Mouse (Mus musculus): Measurements from ENCODE around the gene Gm49342. TPM values are rescaled to one million over a fixed set of nuclear protein-coding genes. Genes with fewer than 3 reads are reported as not detected.
"Not testable (repeated sequence)": the region's sequence is repeated elsewhere in the genome, so short reads cannot be mapped to it uniquely, and the experiment has no call there.

Gene Gm49342
- polyA plus RNA-seq, 1 experiment from 2014 or later = not detected

- H3K4me3 ChIP-seq (ENCODE audit: low read depth, low read length) = peak overlapping the region; percentile 98
- H3K27ac ChIP-seq (replicated peaks; ENCODE audit: low read depth, low read length) = no peak overlapping the region
- 18% methylated on average over 10 of the region's 10 CpGs for WGBS
- no peak for DNase-seq (ENCODE audit: low spot score)
- H3K4me1 ChIP-seq (ENCODE audit: control insufficient read depth, insufficient read depth, low read length) = 0 out of 2 replicates have a peak, but pooled peaks cover 3% of the 10 kb centered on the region
- no peak for ATAC-seq (ENCODE audit: insufficient number of reproducible peaks, low FRiP score, low TSS enrichment, low read depth)
- H3K27me3 ChIP-seq (ENCODE audit: control insufficient read depth, insufficient read depth, low read length) = no peaks in the 10 kb centered on the region
- H3K4me2 ChIP-seq (ENCODE audit: low read depth, severe bottlenecking) = peak overlapping the region; percentile 76
- H3K9me3 ChIP-seq (ENCODE audit: control insufficient read depth, low read length) = no peaks in the 10 kb centered on the region
- peak overlapping the region; percentile 93 for H3K9ac ChIP-seq (ENCODE audit: low read length)
- H3K36me3 ChIP-seq (ENCODE audit: control insufficient read depth, insufficient read depth, low read length) = peaks cover 12% of the 10 kb centered on the region; the same call in 1 of the 2 replicates
Measured at GRCm38 (mm10) chr14:50929951-50930350, 14.4 kb upstream of the Gm49342 start.

- Histone ChIP-seq H3K9me3 (ENCODE audit: control insufficient read depth, low read length) (no peaks in the 10 kb centered on the region), H3K4me1 (ENCODE audit: control insufficient read depth, insufficient read depth, low read length) (0 out of 2 replicates have a peak, but pooled peaks cover 3% of the 10 kb centered on the region), H3K27ac (replicated peaks; ENCODE audit: low read depth, low read length) (0 out of 2 replicates have a peak overlapping the region, but pooled peaks have one; percentile 62), H3K9ac (ENCODE audit: low read length) (peak overlapping the region; percentile 93), H3K4me2 (ENCODE audit: low read depth, severe bottlenecking) (peak overlapping the region; percentile 76), H3K36me3 (ENCODE audit: control insufficient read depth, insufficient read depth, low read length) (peaks cover 12% of the 10 kb centered on the region; the same call in 1 of the 2 replicates), H3K4me3 (ENCODE audit: low read depth, low read length) (peak overlapping the region; percentile 98), H3K27me3 (ENCODE audit: control insufficient read depth, insufficient read depth, low read length) (no peaks in the 10 kb centered on the region)
- WGBS = under 1% methylated on average over 38 of the region's 38 CpGs
- DNase-seq (ENCODE audit: low spot score) (peak; percentile 45), ATAC-seq (ENCODE audit: insufficient number of reproducible peaks, low FRiP score, low TSS enrichment, low read depth) (peak; percentile 36)
Measured at GRCm38 (mm10) chr14:50930377-50930753, 14.0 kb upstream of the Gm49342 start.

DNA sequence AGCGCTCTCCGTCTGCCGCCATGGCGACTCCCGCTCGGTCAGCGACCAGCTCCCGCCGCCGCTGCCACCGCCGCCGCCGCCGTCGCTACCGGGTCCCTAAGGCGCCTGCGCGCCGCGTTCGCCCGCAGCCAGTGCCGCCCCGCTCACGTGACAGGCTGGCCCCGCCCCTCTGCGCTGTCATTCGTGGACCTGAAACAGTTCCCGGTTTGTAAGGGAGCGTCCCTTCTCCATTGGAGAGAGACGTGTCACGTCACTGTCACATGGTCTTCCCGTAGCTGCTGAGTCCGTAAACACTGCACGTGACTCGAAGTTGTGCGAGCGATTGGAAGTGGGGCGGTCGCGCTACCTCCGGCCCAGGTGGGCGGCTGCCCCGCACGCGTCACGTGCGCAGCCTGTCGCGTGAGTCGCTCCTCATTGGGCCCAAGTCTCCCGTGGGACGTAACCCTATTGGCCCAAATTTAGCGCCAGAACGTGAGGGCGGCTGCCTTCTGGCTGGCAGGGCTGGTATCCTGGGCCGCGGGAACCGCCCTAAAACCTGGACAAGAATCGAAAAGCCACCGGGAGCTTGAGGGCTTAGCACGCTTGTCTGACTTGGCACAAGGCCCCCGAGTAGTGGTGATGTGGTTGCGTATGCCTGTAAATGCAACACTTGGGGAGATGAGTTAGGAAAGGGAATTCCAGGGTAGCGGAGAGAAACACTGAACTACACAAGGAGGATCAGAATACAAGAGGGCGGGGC lies 13.4 kb upstream of the Gm49342 start, which contains the start of the genes Pip4p1 and Pnp:
Pip4p1 (minus strand) TSS at position 103 of the 739 bp plus-strand sequence.
Pnp (plus strand) TSS at position 329 of the 739 bp plus-strand sequence.
- under 1% methylated on average over 68 of the region's 68 CpGs for WGBS
- peak within 1 kb of the TSS; percentile 63 for H3K27ac ChIP-seq (replicated peaks; ENCODE audit: low read depth, low read length)
- DNase-seq (ENCODE audit: low spot score) = peak; percentile 97
- H3K4me3 ChIP-seq (ENCODE audit: low read depth, low read length) = peak within 1 kb of the TSS; percentile 98
- H3K36me3 ChIP-seq (ENCODE audit: control insufficient read depth, insufficient read depth, low read length) = peaks cover 12% of the 10 kb centered on the region; the same call in 1 of the 2 replicates
- ATAC-seq (ENCODE audit: insufficient number of reproducible peaks, low FRiP score, low TSS enrichment, low read depth) = peak; percentile 100
- 0 out of 2 replicates have a peak, but pooled peaks cover 3% of the 10 kb centered on the region for H3K4me1 ChIP-seq (ENCODE audit: control insufficient read depth, insufficient read depth, low read length)
- H3K9ac ChIP-seq (ENCODE audit: low read length) = peak within 1 kb of the TSS; percentile 93
- peak within 1 kb of the TSS; percentile 76 for H3K4me2 ChIP-seq (ENCODE audit: low read depth, severe bottlenecking)
- no peaks in the 10 kb centered on the region for H3K27me3 ChIP-seq (ENCODE audit: control insufficient read depth, insufficient read depth, low read length)
- H3K9me3 ChIP-seq (ENCODE audit: control insufficient read depth, low read length) = no peaks in the 10 kb centered on the region

GRCm38 (mm10) chr14:50931493-50932020 lies 12.8 kb upstream of the Gm49342 start:
- 12% methylated on average over 12 of the region's 12 CpGs for WGBS
- ATAC-seq (ENCODE audit: insufficient number of reproducible peaks, low FRiP score, low TSS enrichment, low read depth) = no peak
- H3K9ac ChIP-seq (ENCODE audit: low read length) = peak overlapping the region; percentile 55

GRCm38 (mm10) chr14:50936649-50937048 lies 7.7 kb upstream of the Gm49342 start:
- Histone ChIP-seq H3K36me3 (ENCODE audit: control insufficient read depth, insufficient read depth, low read length) (no peaks in the 10 kb centered on the region), H3K4me1 (ENCODE audit: control insufficient read depth, insufficient read depth, low read length) (no peaks in the 10 kb centered on the region), H3K9ac (ENCODE audit: low read length) (no peak overlapping the region), H3K4me2 (ENCODE audit: low read depth, severe bottlenecking) (no peak overlapping the region), H3K9me3 (ENCODE audit: control insufficient read depth, low read length) (no peaks in the 10 kb centered on the region), H3K27ac (replicated peaks; ENCODE audit: low read depth, low read length) (no peak overlapping the region), H3K4me3 (ENCODE audit: low read depth, low read length) (no peak overlapping the region), H3K27me3 (ENCODE audit: control insufficient read depth, insufficient read depth, low read length) (no peaks in the 10 kb centered on the region)
- ATAC-seq (ENCODE audit: insufficient number of reproducible peaks, low FRiP score, low TSS enrichment, low read depth) = no peak
- 73% methylated on average over 1 of the region's 1 CpGs for WGBS
- DNase-seq (ENCODE audit: low spot score) = no peak

More at GRCm38 (mm10) chr14:50931493-50932020, 12.8 kb upstream of the Gm49342 start:
- peak; percentile 26 for DNase-seq (ENCODE audit: low spot score)
- 0 out of 2 replicates have a peak, but pooled peaks cover 3% of the 10 kb centered on the region for H3K4me1 ChIP-seq (ENCODE audit: control insufficient read depth, insufficient read depth, low read length)
- no peaks in the 10 kb centered on the region for H3K27me3 ChIP-seq (ENCODE audit: control insufficient read depth, insufficient read depth, low read length)
- no peaks in the 10 kb centered on the region for H3K9me3 ChIP-seq (ENCODE audit: control insufficient read depth, low read length)
- H3K36me3 ChIP-seq (ENCODE audit: control insufficient read depth, insufficient read depth, low read length) = peaks cover 12% of the 10 kb centered on the region; the same call in 1 of the 2 replicates
- peak overlapping the region; percentile 98 for H3K4me3 ChIP-seq (ENCODE audit: low read depth, low read length)
- H3K4me2 ChIP-seq (ENCODE audit: low read depth, severe bottlenecking) = peak overlapping the region; percentile 65
- H3K27ac ChIP-seq (replicated peaks; ENCODE audit: low read depth, low read length) = peak overlapping the region; percentile 63

- DNase-seq (ENCODE audit: low spot score) (no peak), ATAC-seq (ENCODE audit: insufficient number of reproducible peaks, low FRiP score, low TSS enrichment, low read depth) (no peak)
- WGBS = 86% methylated on average over 3 of the region's 3 CpGs
- Histone ChIP-seq H3K9ac (ENCODE audit: low read length) (no peak overlapping the region), H3K9me3 (ENCODE audit: control insufficient read depth, low read length) (no peaks in the 10 kb centered on the region), H3K27me3 (ENCODE audit: control insufficient read depth, insufficient read depth, low read length) (no peaks in the 10 kb centered on the region), H3K4me2 (ENCODE audit: low read depth, severe bottlenecking) (no peak overlapping the region), H3K4me1 (ENCODE audit: control insufficient read depth, insufficient read depth, low read length) (no peaks in the 10 kb centered on the region), H3K36me3 (ENCODE audit: control insufficient read depth, insufficient read depth, low read length) (no peaks in the 10 kb centered on the region), H3K27ac (replicated peaks; ENCODE audit: low read depth, low read length) (no peak overlapping the region), H3K4me3 (ENCODE audit: low read depth, low read length) (no peak overlapping the region)
Measured at GRCm38 (mm10) chr14:50938119-50938908, 6.0 kb upstream of the Gm49342 start.

DNA sequence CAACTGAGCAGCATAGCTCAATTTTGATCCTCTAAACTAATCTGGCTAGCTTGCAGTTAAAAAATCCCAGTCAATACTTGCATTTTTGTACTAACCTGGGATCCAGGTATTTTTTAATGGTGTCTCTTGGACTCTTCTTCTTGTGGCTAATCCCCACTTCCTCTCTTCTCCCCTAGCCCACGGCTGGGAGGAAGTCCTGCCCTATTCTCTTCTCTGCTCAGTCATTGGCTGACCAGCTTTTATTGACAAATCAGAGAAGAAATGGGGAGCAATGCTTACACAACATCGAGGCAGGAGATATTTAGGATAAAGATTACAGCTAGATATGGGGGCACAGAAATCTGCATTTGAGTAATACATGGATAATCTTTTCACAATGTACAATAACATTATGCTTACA lies 5.4 kb upstream of the Gm49342 start:
- ATAC-seq (ENCODE audit: insufficient number of reproducible peaks, low FRiP score, low TSS enrichment, low read depth) = no peak
- Histone ChIP-seq H3K9me3 (ENCODE audit: control insufficient read depth, low read length) (no peaks in the 10 kb centered on the region), H3K36me3 (ENCODE audit: control insufficient read depth, insufficient read depth, low read length) (no peaks in the 10 kb centered on the region), H3K27ac (replicated peaks; ENCODE audit: low read depth, low read length) (no peak overlapping the region), H3K4me1 (ENCODE audit: control insufficient read depth, insufficient read depth, low read length) (no peaks in the 10 kb centered on the region), H3K27me3 (ENCODE audit: control insufficient read depth, insufficient read depth, low read length) (no peaks in the 10 kb centered on the region), H3K9ac (ENCODE audit: low read length) (no peak overlapping the region), H3K4me2 (ENCODE audit: low read depth, severe bottlenecking) (no peak overlapping the region), H3K4me3 (ENCODE audit: low read depth, low read length) (no peak overlapping the region)
- no peak for DNase-seq (ENCODE audit: low spot score)
- 52% methylated on average over 2 of the region's 2 CpGs for WGBS

GRCm38 (mm10) chr14:50944668-50945033 lies 334 bp downstream of the Gm49342 start:
- Histone ChIP-seq H3K9ac (ENCODE audit: low read length) (peak overlapping the region; percentile 62), H3K4me3 (ENCODE audit: low read depth, low read length) (peak overlapping the region; percentile 45), H3K4me2 (ENCODE audit: low read depth, severe bottlenecking) (peak overlapping the region; percentile 54), H3K27ac (replicated peaks; ENCODE audit: low read depth, low read length) (peak overlapping the region; percentile 64; the same call in 1 of the 2 replicates)
- H3K27me3 ChIP-seq (ENCODE audit: control insufficient read depth, insufficient read depth, low read length); H3K4me1 ChIP-seq (ENCODE audit: control insufficient read depth, insufficient read depth, low read length); DNase-seq (ENCODE audit: low spot score); H3K9me3 ChIP-seq (ENCODE audit: control insufficient read depth, low read length); H3K36me3 ChIP-seq (ENCODE audit: control insufficient read depth, insufficient read depth, low read length): not testable (repeated sequence)
- under 1% methylated on average over 15 of the region's 15 CpGs for WGBS
- peak; percentile 94 for ATAC-seq (ENCODE audit: insufficient number of reproducible peaks, low FRiP score, low TSS enrichment, low read depth)

Measured in limb, embryonic 11.5 days (tissue).